Mouse (Mus musculus) midbrain, embryonic 12.5 days (tissue): ENCODE data around the gene Ghrl. TPM values are rescaled to one million over a fixed set of nuclear protein-coding genes. Genes with fewer than 3 reads are reported as not detected.

Experiments
- microRNA-seq: library from miRNA; unstranded; fragments of <30 nt; microRNA quantifications from one replicate; pipeline ENCODE4, GENCODE M21; 2017
- polyA plus RNA-seq: library from polyadenylated mRNA; unstranded; fragments of >200 nt; fragmentation: Nextera tagmentation; extraction: Ambion mirVana; gene quantifications from 2 replicates; pipeline ENCODE4 v1.2.1, GENCODE M21; 2016

The Ghrl gene
- polyA plus RNA-seq, 1 experiment from 2014 or later: 0.84 TPM

Small RNA genes lying within 50 kb of the gene (microRNA-seq; reads per million reads assigned to microRNA genes)
- 1.4 reads per million for gene Mir7042

Other genes with a start within 250 kb of the Ghrl start
- 4.3 and 6.3 TPM in 2 replicates for gene Il17rc, start 248.5 kb downstream of the Ghrl start, polyA plus RNA-seq
- 44.0 and 49.1 TPM in 2 replicates for gene Creld1, start 236.6 kb downstream of the Ghrl start, polyA plus RNA-seq
- 2.5 and 2.8 TPM in 2 replicates for gene Prrt3, start 217.9 kb downstream of the Ghrl start, polyA plus RNA-seq
- gene Emc3, start 188.2 kb downstream of the Ghrl start, polyA plus RNA-seq: 81.3 and 87.7 TPM in 2 replicates
- gene Fancd2, start 188.2 kb downstream of the Ghrl start, polyA plus RNA-seq: 12.7 and 13.0 TPM in 2 replicates
- gene Fancd2os, start 119.2 kb downstream of the Ghrl start, polyA plus RNA-seq: 0.22 TPM in 1 of 2 replicates, not detected in the other
- 184 and 196 TPM in 2 replicates for gene Brk1, start 115.1 kb downstream of the Ghrl start, polyA plus RNA-seq
- 55.1 and 56.3 TPM in 2 replicates for gene Vhl, start 95.9 kb downstream of the Ghrl start, polyA plus RNA-seq
- 1.4 and 2.3 TPM in 2 replicates for gene Irak2, start 81.4 kb downstream of the Ghrl start, polyA plus RNA-seq
- 0.64 and 0.93 TPM in 2 replicates for gene Tatdn2, start 22.8 kb downstream of the Ghrl start, polyA plus RNA-seq
- gene Sec13, start 20.9 kb upstream of the Ghrl start, polyA plus RNA-seq: 222 and 233 TPM in 2 replicates